26 mouse cellular contexts compared by ENCODE assay signal in the genomic region with DNA sequence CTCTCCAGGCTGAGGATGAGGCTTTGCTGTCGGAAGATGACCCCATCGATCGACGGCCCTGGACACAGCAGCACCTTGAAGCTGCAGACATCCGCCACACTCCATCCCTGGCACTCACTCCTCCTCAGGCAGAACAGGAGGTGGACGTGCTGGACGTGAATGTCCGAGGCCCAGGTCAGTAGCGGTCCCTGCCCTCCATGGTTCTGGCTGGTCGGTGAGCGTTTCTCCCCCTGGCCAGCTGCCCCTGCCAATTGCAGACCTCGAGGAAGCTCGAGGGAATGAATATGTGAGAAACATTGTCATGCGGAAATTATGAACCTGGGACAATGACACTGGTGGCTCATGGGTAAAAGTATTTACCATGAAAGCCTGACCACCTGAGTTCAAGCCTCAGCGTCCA. TPM values are rescaled to one million over a fixed set of nuclear protein-coding genes. Genes with fewer than 3 reads are reported as not detected.
DNase-seq lines count a peak whose midpoint lies in the region; ATAC-seq lines count a peak whose summit lies in the region.
"Had no signal": no experiment of that assay in that cellular context is flagged by ENCODE, and none has a peak within 500 bp of the region (broad histone marks: within the 10 kb centered on the region; RNA-seq: fewer than 3 reads in every experiment).

No protein-coding gene starts in this region.

- no peaks in the 10 kb centered on the region for H3K27me3 ChIP-seq in heart, embryonic 10.5 days (ENCODE audit: insufficient read depth, poor library complexity, severe bottlenecking)
- H3K27me3 ChIP-seq in heart, embryonic 12.5 days (replicated peaks), result no peaks in the 10 kb centered on the region
- H3K27me3 ChIP-seq in midbrain, embryonic 11.5 days (ENCODE audit: control insufficient read depth, insufficient read depth, low read length), result no peaks in the 10 kb centered on the region
- no peaks in the 10 kb centered on the region for H3K27me3 ChIP-seq in midbrain, embryonic 10.5 days (ENCODE audit: low read depth, poor library complexity, severe bottlenecking)
- H3K27me3 ChIP-seq: CH12.LX; embryonic facial prominence, embryonic 13.5 days; embryonic facial prominence, embryonic 15.5 days; forebrain, embryonic 12.5 days had no signal

- 95% methylated on average over 15 of the region's 15 CpGs for WGBS in heart, embryonic 10.5 days
- WGBS in heart, embryonic 12.5 days, result 88% methylated on average over 15 of the region's 15 CpGs
- WGBS in midbrain, embryonic 11.5 days, result 93% methylated on average over 15 of the region's 15 CpGs
- 93% methylated on average over 15 of the region's 15 CpGs for WGBS in midbrain, embryonic 10.5 days

- no peak overlapping the region for H3K27ac ChIP-seq in heart, embryonic 10.5 days
- H3K27ac ChIP-seq in heart, embryonic 12.5 days (ENCODE audit: poor library complexity, severe bottlenecking), result no peak overlapping the region
- H3K27ac ChIP-seq in midbrain, embryonic 11.5 days (ENCODE audit: low read depth, low read length), result no peak overlapping the region
- H3K27ac ChIP-seq in midbrain, embryonic 10.5 days (replicated peaks), result no peak overlapping the region
- H3K27ac ChIP-seq: embryonic facial prominence, embryonic 13.5 days; embryonic facial prominence, embryonic 15.5 days; forebrain, embryonic 10.5 days; forebrain, embryonic 12.5 days had no signal

- no peak for ATAC-seq in heart, embryonic 12.5 days (ENCODE audit: insufficient number of reproducible peaks, low FRiP score)
- no peak for ATAC-seq in midbrain, embryonic 11.5 days (ENCODE audit: low FRiP score)
- ATAC-seq in CD4-positive, CD25-positive, alpha-beta regulatory T cell, adult 4 months, result no peak
- ATAC-seq: forebrain, embryonic 14.5 days; forebrain, embryonic 16.5 days had no signal

- no peak overlapping the region for H3K4me3 ChIP-seq in heart, embryonic 10.5 days
- no peak overlapping the region for H3K4me3 ChIP-seq in heart, embryonic 12.5 days
- no peak overlapping the region for H3K4me3 ChIP-seq in midbrain, embryonic 11.5 days (ENCODE audit: low read depth, low read length)
- H3K4me3 ChIP-seq in midbrain, embryonic 10.5 days, result no peak overlapping the region
- H3K4me3 ChIP-seq: embryonic facial prominence, embryonic 13.5 days; embryonic facial prominence, embryonic 15.5 days; erythroblast, embryonic 14.5 days; forebrain, embryonic 10.5 days; forebrain, embryonic 12.5 days had no signal

- no peaks in the 10 kb centered on the region for H3K4me1 ChIP-seq in heart, embryonic 10.5 days
- H3K4me1 ChIP-seq in heart, embryonic 12.5 days (replicated peaks), result no peaks in the 10 kb centered on the region
- H3K4me1 ChIP-seq in midbrain, embryonic 11.5 days (ENCODE audit: control insufficient read depth, insufficient read depth, low read length), result no peaks in the 10 kb centered on the region
- H3K4me1 ChIP-seq in midbrain, embryonic 10.5 days, result no peaks in the 10 kb centered on the region
- H3K4me1 ChIP-seq: embryonic facial prominence, embryonic 13.5 days; embryonic facial prominence, embryonic 15.5 days; forebrain, embryonic 10.5 days; forebrain, embryonic 12.5 days had no signal

- no peak overlapping the region for H3K9ac ChIP-seq in heart, embryonic 12.5 days
- H3K9ac ChIP-seq in midbrain, embryonic 11.5 days (ENCODE audit: low read length), result no peak overlapping the region
- H3K9ac ChIP-seq: embryonic facial prominence, embryonic 13.5 days; embryonic facial prominence, embryonic 15.5 days; forebrain, embryonic 12.5 days had no signal

- peaks cover 99% of the 10 kb centered on the region for H3K36me3 ChIP-seq in heart, embryonic 10.5 days
- H3K36me3 ChIP-seq in heart, embryonic 12.5 days, result peaks cover 96% of the 10 kb centered on the region
- H3K36me3 ChIP-seq in midbrain, embryonic 11.5 days (ENCODE audit: control insufficient read depth, insufficient read depth, low read length), result peaks cover 29% of the 10 kb centered on the region
- peaks cover 100% of the 10 kb centered on the region for H3K36me3 ChIP-seq in midbrain, embryonic 10.5 days

- H3K9me3 ChIP-seq in heart, embryonic 10.5 days, result no peaks in the 10 kb centered on the region
- no peaks in the 10 kb centered on the region for H3K9me3 ChIP-seq in heart, embryonic 12.5 days (replicated peaks)
- no peaks in the 10 kb centered on the region for H3K9me3 ChIP-seq in midbrain, embryonic 11.5 days (ENCODE audit: control insufficient read depth, low read length)
- H3K9me3 ChIP-seq in midbrain, embryonic 10.5 days (replicated peaks), result no peaks in the 10 kb centered on the region
- H3K9me3 ChIP-seq: embryonic facial prominence, embryonic 13.5 days; embryonic facial prominence, embryonic 15.5 days; forebrain, embryonic 10.5 days; forebrain, embryonic 12.5 days had no signal

- no peak overlapping the region for H3K4me2 ChIP-seq in heart, embryonic 12.5 days
- H3K4me2 ChIP-seq in midbrain, embryonic 11.5 days, result no peak overlapping the region
- H3K4me2 ChIP-seq: embryonic facial prominence, embryonic 13.5 days; embryonic facial prominence, embryonic 15.5 days; forebrain, embryonic 12.5 days had no signal

- peak; percentile 63 for DNase-seq in heart, embryonic 10.5 days (ENCODE audit: low spot score)
- DNase-seq in midbrain, embryonic 11.5 days (ENCODE audit: low spot score, missing footprints), result peak; percentile 73
- no peak for DNase-seq in midbrain, embryonic 10.5 days (ENCODE audit: low spot score)
- DNase-seq: adrenal gland, adult 2 months; adrenal gland, postnatal 10 days; adrenal gland, postnatal 25 days; cerebellum, adult 11 months; cerebellum, adult 18-20 months; cerebellum, adult 8-10 months; cerebellum, adult 9-11 months; cerebellum, postnatal 14 days; cerebellum, postnatal 36 days; embryo, embryonic 11 days had no signal

RNA-seq across cellular contexts. Expression of a gene that starts 19.0 kb away (rescaled TPM):
- polyA plus RNA-seq in heart, embryonic 10.5 days (2016; fragmentation: Nextera tagmentation; extraction: Ambion mirVana), result not detected in 2 replicates
- not detected in 2 replicates for polyA plus RNA-seq in heart, embryonic 12.5 days (2016; fragmentation: Nextera tagmentation; extraction: Ambion mirVana)
- polyA plus RNA-seq in midbrain, embryonic 11.5 days (2014; fragmentation: Nextera tagmentation; extraction: Ambion mirVana), result not detected in 2 replicates
- not detected in 2 replicates for polyA plus RNA-seq in midbrain, embryonic 10.5 days (2016; fragmentation: Nextera tagmentation; extraction: Ambion mirVana)
- not detected for polyA plus RNA-seq in CD4-positive, CD25-positive, alpha-beta regulatory T cell, adult 4 months (2017; shearing (Covaris generic))
- polyA plus RNA-seq: adrenal gland, adult 2 months; brain, embryonic 14.5 days; C2C12; embryonic facial prominence, embryonic 11.5 days; embryonic facial prominence, embryonic 13.5 days; embryonic facial prominence, embryonic 15.5 days; erythroblast, embryonic 14.5 days; forebrain, embryonic 10.5 days; forebrain, embryonic 12.5 days; forebrain, embryonic 14.5 days; forebrain, embryonic 16.5 days had no signal
